Mouse (Mus musculus) left cerebral cortex, adult 11 months (tissue): ENCODE results near the gene Olfr826.
"Not testable (repeated sequence)": the region's sequence is repeated elsewhere in the genome, so short reads cannot be mapped to it uniquely, and the experiment has no call there.

ENCODE experiments used
- DNase-seq: peaks from one replicate; pipeline ENCODE4 v3.0.0; 2022; ENCODE audit warnings: low spot score

The Olfr826 gene

DNA sequence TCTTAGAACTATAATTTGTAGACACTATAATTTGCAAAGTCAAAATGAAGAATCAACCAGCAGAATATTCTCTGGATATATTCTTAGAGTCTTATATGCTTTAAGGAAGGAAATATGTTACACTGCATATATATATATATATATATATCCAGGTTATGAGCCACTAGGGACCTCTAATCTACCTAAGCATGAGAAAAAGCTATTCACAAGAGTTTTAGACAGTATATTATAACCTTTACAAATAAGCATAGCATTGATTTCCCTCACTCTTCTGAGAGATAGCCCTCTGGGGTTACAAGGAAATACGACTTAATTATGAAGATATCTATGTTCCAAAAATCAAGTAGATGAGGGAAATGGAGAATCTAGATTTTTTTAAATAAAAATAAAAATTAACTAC lies at the start of gene Olfr826:
Gene Olfr826, minus strand, starts transcription at position 101 of the 400 bp plus-strand sequence.
- no peak for DNase-seq

DNA sequence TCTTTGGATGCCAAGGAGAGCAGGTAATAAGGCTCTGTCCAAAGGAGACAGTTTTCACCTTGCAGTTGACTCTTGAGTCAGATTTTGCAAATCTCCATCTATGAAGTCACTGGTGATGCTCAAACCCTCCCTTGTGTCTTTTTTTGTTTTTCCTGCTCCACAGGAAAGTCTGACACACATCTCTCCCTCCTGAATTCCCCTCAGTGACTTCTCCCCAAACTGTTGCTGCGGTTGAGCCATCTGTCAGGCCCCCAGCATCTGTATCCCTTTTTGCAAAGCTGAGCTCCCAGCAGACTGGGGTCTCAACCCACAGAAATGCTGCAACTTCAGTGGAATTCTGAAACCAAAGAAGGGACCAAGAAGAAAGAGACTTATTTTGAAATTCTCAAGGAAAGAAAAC lies 48.1 kb upstream of the Olfr826 start:
- no peak for DNase-seq

DNA sequence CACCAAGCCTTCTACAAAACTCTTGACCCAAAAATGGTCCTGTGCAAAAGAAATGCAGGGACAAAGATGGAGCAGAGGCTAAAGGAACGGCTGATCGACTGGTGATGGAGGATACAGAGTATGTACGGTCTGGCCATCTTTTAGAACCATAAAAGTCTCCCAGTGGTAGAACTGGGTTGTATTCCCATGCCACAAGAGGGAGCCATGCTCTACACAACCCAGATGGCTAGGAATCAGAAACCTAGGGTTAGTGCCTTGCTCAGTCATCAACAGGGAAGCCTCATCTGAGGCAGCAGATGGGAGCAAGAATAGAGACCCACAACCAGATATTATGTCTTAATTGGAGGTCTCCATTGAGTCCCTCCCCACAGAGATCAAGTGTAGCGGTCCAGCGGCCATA lies 45.6 kb upstream of the Olfr826 start:
- no peak for DNase-seq

DNA sequence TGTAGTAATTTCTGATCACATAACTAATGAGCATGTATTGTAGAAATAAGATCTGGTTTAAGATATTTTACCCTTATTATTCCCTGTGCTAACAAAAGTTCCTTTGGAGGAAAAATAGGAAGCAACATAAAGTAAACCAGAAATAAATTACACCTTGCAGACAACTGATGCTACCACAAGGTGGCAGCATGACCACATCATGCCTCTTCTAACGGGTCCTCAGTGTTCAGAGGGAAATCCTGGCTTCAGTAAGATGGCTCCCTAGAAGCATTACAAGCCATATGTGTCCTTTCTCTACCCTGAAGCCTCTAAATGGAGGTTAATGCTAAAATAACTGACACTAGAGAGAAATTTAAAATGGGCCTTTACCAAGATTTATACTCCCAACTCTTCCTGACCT lies 44.3 kb upstream of the Olfr826 start:
- DNase-seq = peak; percentile 9

DNA sequence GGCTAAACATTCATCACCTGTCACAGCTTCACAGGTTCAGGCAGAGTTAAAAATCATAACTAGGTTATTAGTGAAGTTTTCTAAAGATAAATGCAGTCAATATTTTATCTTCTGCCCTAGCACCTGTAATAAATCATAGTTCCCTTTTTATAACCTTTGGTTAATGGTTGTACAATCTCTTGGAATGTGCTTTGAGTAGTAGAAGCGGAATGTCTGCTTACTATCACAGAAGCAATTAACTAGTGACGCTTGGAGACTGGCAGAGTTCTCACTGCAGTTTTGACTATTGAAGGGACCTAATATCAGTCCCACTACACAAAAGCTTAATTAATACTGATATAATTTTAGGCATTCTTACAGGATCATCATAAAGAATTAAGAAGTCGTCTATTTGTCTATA lies 41.0 kb upstream of the Olfr826 start:
- DNase-seq = no peak

DNA sequence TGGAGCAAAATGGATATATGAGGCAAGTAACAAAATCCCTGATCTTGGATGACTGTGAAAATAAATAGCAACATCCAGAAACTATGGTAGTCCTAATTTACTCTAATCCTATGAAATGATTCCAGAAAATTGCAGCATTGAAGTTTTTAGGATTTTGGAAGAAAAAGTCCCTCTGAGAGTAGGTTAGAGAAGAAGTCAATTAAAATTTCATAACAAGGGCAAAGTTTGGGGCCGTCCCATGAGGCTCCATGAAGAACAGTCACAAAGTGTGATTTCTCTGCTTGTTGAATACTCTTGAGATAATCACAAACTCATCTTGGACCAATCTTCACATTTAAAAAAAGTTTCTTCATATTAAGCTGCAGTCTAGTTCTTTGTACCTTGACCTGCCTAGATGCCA lies 30.3 kb upstream of the Olfr826 start, which contains the start of gene Olfr827:
Gene Olfr827, minus strand, starts transcription at position 101 of the 400 bp plus-strand sequence.
- no peak for DNase-seq

DNA sequence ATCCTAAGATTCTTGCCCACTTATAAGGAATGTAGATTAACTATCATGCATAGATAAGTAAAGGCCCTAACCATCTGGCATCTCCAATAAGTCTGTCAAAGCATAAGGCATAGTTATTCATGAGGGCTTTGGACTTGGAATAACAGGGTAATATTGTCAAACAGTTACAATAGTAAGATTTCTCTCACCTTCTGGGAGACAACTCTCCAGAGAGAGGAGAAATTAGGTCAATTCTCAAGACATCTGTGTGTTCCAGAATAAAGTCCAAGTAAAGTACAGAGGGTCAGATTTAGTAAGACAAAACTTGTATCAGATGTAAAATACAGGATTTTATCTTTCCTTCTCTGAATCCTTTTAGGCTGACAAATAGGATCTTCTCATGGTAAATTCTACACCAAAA lies 17.3 kb downstream of the Olfr826 start, which contains the start of gene Olfr825:
Gene Olfr825, minus strand, starts transcription at position 101 of the 400 bp plus-strand sequence.
- no peak for DNase-seq

DNA sequence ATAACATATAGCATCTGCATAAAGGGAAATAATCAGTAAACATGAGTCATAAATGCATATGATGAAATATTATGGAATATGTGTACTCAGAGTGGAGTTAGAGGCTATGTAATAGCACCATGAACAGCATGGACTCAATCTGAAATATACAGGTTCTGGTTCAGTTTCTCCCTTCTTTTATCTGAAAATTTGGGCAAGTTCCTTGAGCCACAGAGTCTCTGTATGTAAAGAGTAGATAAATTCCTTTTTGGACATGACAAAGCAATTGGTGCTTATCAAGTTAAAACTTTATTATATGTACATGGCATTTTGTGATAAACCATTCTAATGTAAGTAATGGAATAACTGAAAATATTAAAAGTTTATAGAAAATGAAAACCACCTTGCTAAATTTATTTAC lies 18.8 kb downstream of the Olfr826 start:
- no peak for DNase-seq

DNA sequence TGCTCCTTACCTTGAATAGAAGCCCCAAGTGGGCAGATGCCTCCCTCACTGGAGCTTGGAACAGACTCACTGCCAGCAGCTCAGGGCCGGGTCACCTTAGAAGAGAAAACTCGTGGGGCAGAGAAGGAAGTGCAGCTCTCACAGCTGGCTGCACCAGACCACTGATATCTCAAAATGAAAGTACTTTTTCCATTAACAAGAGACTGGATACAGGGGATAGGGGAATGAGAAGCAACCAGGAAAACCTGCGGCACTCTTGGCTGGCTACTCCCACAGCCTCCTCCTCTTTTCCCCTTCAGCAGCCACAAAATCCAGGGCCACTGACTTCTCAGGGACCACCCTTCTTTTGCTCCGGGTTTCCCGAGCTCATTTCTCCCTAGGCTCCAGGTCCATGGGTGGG lies 39.9 kb downstream of the Olfr826 start:
- DNase-seq = no peak

DNA sequence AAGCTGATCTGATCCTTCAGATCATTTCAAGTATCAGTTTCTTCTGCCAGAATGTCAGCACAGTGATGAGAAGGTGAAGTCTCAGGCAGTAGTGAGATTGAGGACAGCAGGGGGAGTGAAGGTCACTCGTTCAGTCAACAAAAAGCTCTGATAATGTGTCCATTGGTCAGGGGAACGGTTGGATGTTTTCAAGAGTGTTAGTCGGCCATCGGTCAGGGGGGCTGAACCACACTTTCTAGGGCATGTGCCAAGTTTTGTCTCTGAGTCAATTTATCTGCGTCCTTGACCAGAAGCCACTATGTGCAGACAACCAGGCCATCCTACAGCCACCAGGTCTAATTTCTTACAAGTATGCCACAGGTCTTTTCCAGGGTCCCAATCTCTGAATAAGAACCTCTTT lies 41.5 kb downstream of the Olfr826 start:
- not testable (repeated sequence) for DNase-seq

DNA sequence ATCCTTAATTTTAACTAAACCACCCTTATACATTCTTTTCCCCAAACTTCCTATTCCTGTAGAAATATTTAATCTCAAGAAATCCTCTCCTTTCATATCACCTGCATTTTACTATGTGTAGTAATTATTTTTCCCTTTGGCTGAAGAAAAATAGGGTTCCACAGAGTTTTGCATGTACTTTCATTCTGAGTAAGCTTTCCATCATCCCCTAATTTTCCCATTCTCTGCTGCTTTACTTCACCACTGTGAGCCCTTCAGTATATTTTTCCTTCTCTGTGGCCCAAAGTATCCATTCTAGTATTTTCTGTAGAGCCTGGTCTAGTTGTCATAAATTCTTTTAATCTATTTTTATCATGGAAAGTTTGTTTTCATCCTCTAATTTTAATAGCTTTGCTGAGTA lies 49.2 kb downstream of the Olfr826 start:
- DNase-seq = no peak

DNA sequence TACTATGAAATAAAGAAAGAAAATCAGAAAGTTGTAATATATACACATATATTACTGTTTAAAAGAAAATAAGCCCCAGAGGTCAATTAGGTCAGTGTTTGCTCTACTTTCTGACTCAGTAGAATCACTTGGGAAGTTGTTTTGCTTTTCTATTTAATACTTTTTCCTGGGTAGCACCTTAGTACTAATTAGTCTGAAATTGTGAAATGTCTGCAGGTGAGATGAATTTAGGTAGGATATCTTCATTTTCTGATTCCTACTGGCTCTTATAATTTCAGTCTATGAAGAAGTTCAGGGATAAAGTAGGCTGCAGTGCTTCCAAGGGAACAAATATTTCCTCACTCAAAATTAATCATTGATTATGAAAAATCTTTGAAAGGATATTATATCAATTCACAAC lies 54.1 kb downstream of the Olfr826 start, which contains the start of gene Olfr824:
Gene Olfr824, minus strand, starts transcription at position 101 of the 400 bp plus-strand sequence.
- DNase-seq = not testable (repeated sequence)
